Mouse (Mus musculus): Measurements from ENCODE around the gene Tha1.

DNA sequence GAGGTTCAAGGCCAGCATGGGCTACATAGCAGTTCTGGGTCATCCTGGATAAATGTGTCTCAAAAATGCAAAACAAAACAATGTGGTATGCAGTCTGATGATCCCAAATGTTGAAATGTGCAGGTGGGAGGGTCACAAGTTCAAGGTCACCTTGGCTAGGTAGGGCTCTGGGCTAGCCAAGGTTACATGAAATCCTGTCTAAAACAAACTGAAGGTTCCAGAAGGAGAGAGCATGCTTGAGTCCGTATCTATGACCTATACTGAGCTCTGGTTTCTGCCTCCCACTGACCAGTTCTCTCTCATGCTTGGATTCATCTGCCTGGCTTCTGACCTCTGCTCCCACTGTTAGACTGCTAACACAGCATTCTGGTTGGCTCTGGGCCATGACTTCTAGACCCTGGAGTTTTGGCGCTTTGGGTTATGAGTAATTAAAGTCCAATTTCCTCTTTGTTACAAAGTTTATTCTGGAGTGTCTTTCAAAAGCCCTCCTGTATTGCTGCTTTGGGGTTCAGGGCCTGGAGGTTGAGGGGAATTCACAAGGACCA, 43.5 kb downstream of the Tha1 start:
- TF ChIP-seq CTCF (IDR thresholded peaks at IDR 0.05; ENCODE audit: extremely low read depth, insufficient read length, insufficient replicate concordance, low read depth, low read length) (no peak), POLR2A (IDR thresholded peaks at IDR 0.05; ENCODE audit: low read depth, low read length) (no peak)

All from small intestine, adult 2 months (tissue).